Mouse (Mus musculus): ENCODE results near the gene Gm10273. TPM values are rescaled to one million over a fixed set of nuclear protein-coding genes. Genes with fewer than 3 reads are reported as not detected.

Gene Gm10273
- total RNA-seq (2023), result 10 to 100 TPM in 1 of 2 experiments, not detected in 1; 14.5 TPM

GRCm38 (mm10) chr10:59395461-59395860 is at the start of gene Gm10273:
Gene Gm10273, plus strand, starts transcription at chr10:59395632.

DNA sequence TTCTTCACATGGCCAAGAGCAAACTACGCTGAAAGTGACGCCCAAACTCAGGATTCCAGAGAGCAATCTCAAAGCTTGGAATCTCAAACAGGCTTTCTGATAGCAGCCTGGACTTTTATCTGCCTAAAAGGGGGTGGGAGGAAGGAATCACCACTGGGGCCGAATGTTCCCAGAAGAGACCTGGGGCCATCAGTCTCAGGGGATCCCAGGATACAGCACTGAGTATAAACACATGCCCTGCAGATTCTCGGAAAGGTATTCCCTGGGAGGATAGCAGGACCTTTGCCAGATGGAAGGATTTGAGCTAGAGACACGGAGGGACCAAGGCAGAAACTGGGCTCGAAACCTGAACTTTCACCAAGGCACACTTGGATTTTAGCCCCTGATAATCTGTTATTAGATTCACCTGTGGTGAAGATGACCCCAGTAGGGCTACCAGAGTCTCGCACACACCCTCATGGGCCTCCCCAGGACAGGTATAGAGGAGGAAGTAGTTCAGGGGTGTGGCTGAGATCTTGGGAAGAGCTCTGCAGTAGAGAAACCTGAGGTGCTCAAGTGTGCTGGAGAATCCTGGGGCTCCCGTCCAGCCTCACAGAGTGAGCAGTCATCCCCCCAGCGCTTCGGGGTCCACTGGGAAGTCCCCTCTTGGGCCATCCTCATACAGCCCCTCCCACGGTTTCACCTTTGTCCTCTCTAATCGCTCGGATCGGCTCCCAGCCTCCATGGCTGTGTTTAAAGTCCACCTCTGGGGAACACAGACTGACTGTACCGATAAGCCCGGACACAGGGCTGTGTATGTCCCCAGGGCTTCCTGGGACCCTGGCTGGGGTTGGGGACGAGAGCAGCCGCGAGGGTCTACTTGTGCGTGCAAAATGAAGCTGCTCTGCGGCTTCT is 7.7 kb downstream of the Gm10273 start, which contains the start of gene Pla2g12b:
Gene Pla2g12b, plus strand, starts transcription at position 762 of the 894 bp plus-strand sequence.

DNA sequence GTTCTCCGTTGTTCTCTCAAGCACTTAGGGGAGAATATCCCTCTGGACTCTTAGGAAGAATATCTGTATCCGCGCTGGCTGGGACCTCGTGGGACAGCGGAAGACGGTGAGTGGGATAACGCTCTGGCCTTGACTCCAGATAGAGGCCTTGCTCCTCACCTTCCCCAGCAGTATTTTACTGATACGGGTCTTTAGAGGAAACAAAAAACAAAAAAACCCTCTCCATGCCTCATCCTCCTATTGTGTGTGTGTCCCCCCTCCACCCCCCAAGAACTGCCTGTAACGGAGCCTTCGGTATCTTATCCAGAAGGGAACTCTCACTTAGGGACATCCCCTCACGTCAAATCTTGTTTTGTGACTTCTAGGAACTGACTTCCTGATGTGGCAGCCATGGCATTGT is 46.3 kb downstream of the Gm10273 start, which contains the start of gene Oit3:
Gene Oit3, minus strand, starts transcription at position 44 of the 400 bp plus-strand sequence.

Other genes starting within 250 kb of the Gm10273 start
- 10 to 100 TPM; 13.4 to 15.7 TPM for gene Sept10, start 173.8 kb upstream of the Gm10273 start, total RNA-seq (2023)
- 100 to 1,000 TPM; 144 to 148 TPM for gene Sowahc, start 173.7 kb upstream of the Gm10273 start, total RNA-seq (2023)
- gene P4ha1, start 72.3 kb upstream of the Gm10273 start, total RNA-seq (2023), result 10 to 100 TPM; 48.1 to 50.5 TPM
- not detected for gene Pla2g12b, start 8.0 kb downstream of the Gm10273 start, total RNA-seq (2023)
- gene Oit3, start 46.1 kb downstream of the Gm10273 start, total RNA-seq (2023), result not detected
- not detected for gene Gm10322, start 220.4 kb downstream of the Gm10273 start, total RNA-seq (2023)
- gene Mcu, start 221.1 kb downstream of the Gm10273 start, total RNA-seq (2023), result 10 to 100 TPM; 21.7 to 22.5 TPM

All from monocyte, adult 59 days (primary cell).